Mouse (Mus musculus): ENCODE data around the gene Col8a2. TPM values are rescaled to one million over a fixed set of nuclear protein-coding genes. Genes with fewer than 3 reads are reported as not detected.

Col8a2 gene
- polyA plus RNA-seq (2015; fragmentation: Nextera tagmentation; extraction: Ambion mirVana): 48.6 and 60.1 TPM in 2 replicates

DNA sequence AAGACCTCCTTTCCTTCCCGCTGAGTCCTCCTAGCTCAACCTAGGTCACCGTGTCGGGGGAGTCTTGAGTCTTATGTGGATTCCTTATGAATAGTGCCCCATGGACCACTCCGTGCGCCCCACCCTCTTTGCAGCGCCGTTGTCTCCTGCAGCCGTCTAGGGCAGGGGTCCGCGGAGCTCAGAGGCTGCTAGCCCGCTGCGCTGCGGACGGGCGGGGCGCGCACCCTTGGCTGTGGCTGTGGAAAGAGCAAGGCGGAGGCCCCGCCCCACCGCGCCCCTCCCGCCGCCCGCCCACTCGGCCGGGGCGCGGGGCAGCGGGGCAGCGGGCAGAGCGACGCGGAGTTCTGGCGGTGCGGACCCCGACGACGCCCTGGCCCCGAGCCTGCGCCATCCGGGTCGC lies at the start of gene Col8a2:
TSS of gene Col8a2 (plus strand) at position 302 of the 400 bp plus-strand sequence.
- WGBS: 3% methylated on average over 40 of the region's 42 CpGs
- Histone ChIP-seq H3K9me3 (replicated peaks) (no peaks in the 10 kb centered on the region), H3K27me3 (peaks cover 16% of the 10 kb centered on the region), H3K4me3 (replicated peaks) (peak within 1 kb of the TSS; percentile 59), H3K27ac (replicated peaks) (peak within 1 kb of the TSS; percentile 84), H3K4me1 (peaks cover 39% of the 10 kb centered on the region), H3K9ac (peak within 1 kb of the TSS; percentile 37; the same call in 1 of the 2 replicates), H3K4me2 (replicated peaks) (peak within 1 kb of the TSS; percentile 82), H3K36me3 (no peaks in the 10 kb centered on the region)
- peak; percentile 56 for ATAC-seq (ENCODE audit: insufficient number of reproducible peaks, low FRiP score, low TSS enrichment, low read depth)

DNA sequence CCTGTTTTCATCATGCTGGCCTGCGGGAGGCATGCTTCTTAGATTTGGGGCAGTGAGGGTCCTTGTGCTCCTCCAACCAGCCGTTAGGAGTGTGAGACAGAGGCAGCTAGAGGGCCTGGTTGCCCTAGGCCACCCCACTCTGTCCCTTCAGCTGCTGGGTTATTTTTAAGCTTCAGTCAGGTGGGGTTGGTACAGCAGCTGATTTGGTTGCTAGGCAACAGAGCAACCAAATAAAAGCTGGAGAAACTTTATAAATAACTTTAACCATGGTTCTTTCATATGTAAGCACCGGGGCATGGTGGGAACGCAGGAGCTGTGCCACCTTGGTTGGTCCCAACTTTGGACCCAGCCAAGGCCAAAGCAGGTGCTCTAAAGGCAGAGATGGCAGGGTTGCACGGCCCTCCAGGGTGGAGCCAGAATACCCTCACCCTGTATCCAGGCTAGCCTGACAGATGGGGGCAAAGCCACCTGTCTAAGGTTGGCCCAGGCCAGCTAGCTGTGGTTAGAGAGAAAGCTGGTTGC lies 48.8 kb upstream of the Col8a2 start:
- ATAC-seq (ENCODE audit: insufficient number of reproducible peaks, low FRiP score, low TSS enrichment, low read depth): no peak
- Histone ChIP-seq H3K4me2 (replicated peaks) (no peak overlapping the region), H3K36me3 (peaks cover 94% of the 10 kb centered on the region), H3K27me3 (no peaks in the 10 kb centered on the region), H3K4me1 (peaks cover 31% of the 10 kb centered on the region), H3K27ac (replicated peaks) (no peak overlapping the region), H3K9ac (no peak overlapping the region), H3K9me3 (replicated peaks) (no peaks in the 10 kb centered on the region), H3K4me3 (replicated peaks) (no peak overlapping the region)
- WGBS: 66% methylated on average over 5 of the region's 5 CpGs

DNA sequence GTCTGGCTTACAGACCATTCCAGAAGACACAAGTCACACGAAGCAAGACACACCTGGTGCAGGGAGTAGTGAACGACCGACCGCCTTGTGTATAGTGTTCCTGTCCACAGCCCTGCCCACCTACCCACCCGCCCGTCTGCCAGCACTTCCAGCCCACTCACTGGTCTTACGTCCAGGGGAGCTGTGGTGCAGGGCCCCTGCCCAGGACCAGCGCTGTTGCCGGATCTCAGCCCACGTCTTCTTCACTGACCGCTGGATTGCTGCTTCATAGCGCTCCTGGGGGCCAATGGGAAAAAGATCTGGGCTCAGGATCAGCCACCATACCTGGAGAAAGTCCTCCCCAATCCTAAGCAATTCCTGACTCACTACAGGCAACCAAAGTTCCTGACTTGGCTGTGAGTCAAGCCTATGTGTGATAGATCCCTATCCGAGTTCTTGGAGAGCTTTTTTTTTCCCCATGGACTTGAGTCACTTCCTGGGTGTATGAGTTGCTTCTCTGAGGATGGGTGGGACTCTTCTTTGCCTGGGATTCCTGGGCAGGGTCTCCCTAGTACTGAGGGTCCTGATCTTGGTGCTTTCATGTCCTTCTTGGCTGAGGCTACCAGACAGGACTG lies 46.6 kb upstream of the Col8a2 start:
- H3K36me3 ChIP-seq: peaks cover 78% of the 10 kb centered on the region
- no peak for ATAC-seq (ENCODE audit: insufficient number of reproducible peaks, low FRiP score, low TSS enrichment, low read depth)

DNA sequence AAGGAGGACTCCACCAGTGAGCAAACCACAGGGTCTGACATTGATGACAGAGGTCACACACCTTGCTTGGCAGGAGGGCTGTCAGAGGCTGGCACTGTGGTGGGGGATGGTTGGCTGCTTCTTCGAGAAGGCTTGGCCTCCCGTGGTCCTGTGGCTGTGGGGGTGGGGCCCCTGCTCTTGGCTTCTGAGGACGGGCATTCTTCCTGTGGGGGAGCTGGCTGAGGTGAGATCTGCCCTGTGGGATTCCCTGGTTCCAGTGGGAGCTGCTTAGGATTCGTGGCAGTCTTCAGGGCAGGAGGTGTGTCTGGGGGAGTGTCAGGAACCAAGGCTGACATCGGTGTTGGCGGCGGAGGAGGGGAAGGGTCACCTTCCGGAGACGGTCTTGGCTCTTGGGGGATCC lies 44.6 kb upstream of the Col8a2 start:
- no peak for ATAC-seq (ENCODE audit: insufficient number of reproducible peaks, low FRiP score, low TSS enrichment, low read depth)
- H3K4me3 ChIP-seq (replicated peaks): no peak overlapping the region
- H3K27me3 ChIP-seq: no peaks in the 10 kb centered on the region
- no peak overlapping the region for H3K4me2 ChIP-seq (replicated peaks)
- no peaks in the 10 kb centered on the region for H3K9me3 ChIP-seq (replicated peaks)
- H3K36me3 ChIP-seq: peaks cover 66% of the 10 kb centered on the region
- 53% methylated on average over 9 of the region's 9 CpGs for WGBS
- H3K4me1 ChIP-seq: peaks cover 35% of the 10 kb centered on the region
- no peak overlapping the region for H3K9ac ChIP-seq
- no peak overlapping the region for H3K27ac ChIP-seq (replicated peaks)

More for the DNA sequence above, 46.6 kb upstream of the Col8a2 start:
- peaks cover 31% of the 10 kb centered on the region for H3K4me1 ChIP-seq
- WGBS: 88% methylated on average over 13 of the region's 13 CpGs
- H3K9me3 ChIP-seq (replicated peaks): no peaks in the 10 kb centered on the region
- H3K4me3 ChIP-seq (replicated peaks): no peak overlapping the region
- no peak overlapping the region for H3K27ac ChIP-seq (replicated peaks)
- H3K4me2 ChIP-seq (replicated peaks): no peak overlapping the region
- no peaks in the 10 kb centered on the region for H3K27me3 ChIP-seq
- H3K9ac ChIP-seq: no peak overlapping the region

DNA sequence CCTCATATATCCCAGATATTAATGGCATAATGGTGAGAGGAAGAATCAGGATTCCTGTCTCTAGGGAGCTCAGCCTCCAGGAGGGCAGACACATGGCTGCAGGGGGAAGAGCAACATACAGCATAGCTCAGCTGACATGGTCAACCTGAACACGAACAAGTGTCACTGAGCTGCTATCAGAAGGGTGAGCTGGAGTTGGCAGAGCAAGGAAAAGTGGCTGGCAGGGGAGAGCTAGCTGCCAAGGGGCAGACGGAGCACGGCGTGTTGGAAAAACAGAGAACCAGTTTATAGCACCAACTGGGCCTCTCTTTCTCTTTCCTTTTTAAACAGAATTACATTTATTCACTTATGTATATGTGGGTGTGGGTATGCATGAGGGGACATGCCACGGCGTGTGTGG lies 44.1 kb upstream of the Col8a2 start:
- no peak for ATAC-seq (ENCODE audit: insufficient number of reproducible peaks, low FRiP score, low TSS enrichment, low read depth)
- Histone ChIP-seq H3K36me3 (peaks cover 63% of the 10 kb centered on the region), H3K4me2 (replicated peaks) (no peak overlapping the region), H3K4me3 (replicated peaks) (no peak overlapping the region), H3K9me3 (replicated peaks) (no peaks in the 10 kb centered on the region), H3K4me1 (peaks cover 36% of the 10 kb centered on the region), H3K27me3 (no peaks in the 10 kb centered on the region), H3K27ac (replicated peaks) (no peak overlapping the region), H3K9ac (no peak overlapping the region)
- WGBS: 69% methylated on average over 6 of the region's 6 CpGs

DNA sequence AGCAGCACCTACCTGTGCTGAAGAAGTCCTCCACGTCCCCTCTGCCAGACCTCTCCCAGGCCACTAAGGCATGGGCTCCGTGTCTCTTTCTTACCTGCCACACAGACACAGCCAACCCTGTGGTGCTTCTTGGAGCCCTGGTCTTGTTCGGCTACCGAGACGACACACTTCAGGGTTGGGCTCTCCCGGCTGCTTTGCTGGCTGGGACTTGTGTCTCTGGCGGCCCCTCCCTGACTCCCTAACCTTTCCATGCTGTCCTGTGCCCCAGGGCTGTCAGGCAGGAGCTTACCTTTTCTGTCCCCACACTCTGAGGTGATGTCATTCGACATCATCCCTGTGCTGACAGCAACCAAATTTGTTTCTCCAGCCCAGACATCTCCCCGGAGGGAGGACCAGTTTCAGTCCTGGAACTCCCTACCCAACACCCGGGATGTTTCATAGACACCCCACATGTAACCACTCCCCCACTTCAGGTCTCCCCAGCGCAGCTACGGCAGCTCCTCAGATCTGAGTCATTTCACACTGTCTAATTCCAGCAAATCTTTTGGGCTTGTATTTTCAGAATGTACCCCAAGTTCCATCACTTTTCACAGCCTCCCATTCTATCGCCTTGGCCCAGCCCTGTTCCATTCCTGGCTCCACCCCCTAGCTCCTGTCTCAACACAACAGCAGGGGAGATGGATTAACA lies 40.2 kb upstream of the Col8a2 start:
- peak overlapping the region; percentile 39; the same call in 1 of the 2 replicates for H3K27ac ChIP-seq (replicated peaks)
- H3K9ac ChIP-seq: no peak overlapping the region
- peaks cover 50% of the 10 kb centered on the region for H3K4me1 ChIP-seq
- peaks cover 36% of the 10 kb centered on the region for H3K36me3 ChIP-seq
- H3K4me2 ChIP-seq (replicated peaks): no peak overlapping the region
- no peak for ATAC-seq (ENCODE audit: insufficient number of reproducible peaks, low FRiP score, low TSS enrichment, low read depth)
- no peaks in the 10 kb centered on the region for H3K9me3 ChIP-seq (replicated peaks)
- H3K27me3 ChIP-seq: no peaks in the 10 kb centered on the region
- H3K4me3 ChIP-seq (replicated peaks): no peak overlapping the region
- WGBS: 67% methylated on average over 13 of the region's 13 CpGs

DNA sequence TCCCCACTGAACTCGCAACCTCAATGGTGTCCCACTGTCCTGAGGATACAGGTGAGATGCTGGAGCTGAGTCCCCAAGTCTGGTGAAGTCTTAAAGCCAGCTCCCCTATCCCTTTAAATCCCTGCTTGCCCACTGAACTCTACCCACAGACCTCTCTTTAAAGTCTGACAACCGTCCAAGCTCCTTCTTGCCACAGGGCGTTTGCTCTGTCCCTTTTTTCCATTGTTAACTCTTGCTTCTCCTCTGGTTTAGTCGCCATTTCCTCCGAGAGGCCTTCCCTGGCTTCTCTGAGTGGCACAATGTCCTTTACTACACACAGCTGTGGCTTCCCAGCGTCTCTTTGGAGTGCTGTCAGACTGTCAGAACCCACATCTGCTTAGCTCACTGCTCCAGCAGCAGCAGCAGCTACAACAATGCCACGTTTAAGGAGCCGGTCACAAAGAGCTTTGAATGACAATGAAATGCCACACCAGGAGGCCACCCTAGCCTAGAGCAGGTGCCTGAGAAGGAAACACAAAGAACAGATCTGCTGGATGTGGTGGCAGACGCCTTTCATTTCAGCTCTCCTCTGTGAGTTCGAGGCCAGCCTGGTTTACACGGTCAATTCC lies 38.2 kb upstream of the Col8a2 start:
- 0 out of 2 replicates have a peak overlapping the region, but pooled peaks have one; percentile 39 for H3K27ac ChIP-seq (replicated peaks)
- H3K9me3 ChIP-seq (replicated peaks): no peaks in the 10 kb centered on the region
- H3K4me3 ChIP-seq (replicated peaks): no peak overlapping the region
- no peak for ATAC-seq (ENCODE audit: insufficient number of reproducible peaks, low FRiP score, low TSS enrichment, low read depth)
- H3K36me3 ChIP-seq: peaks cover 16% of the 10 kb centered on the region; the same call in 1 of the 2 replicates
- H3K4me1 ChIP-seq: peaks cover 61% of the 10 kb centered on the region
- no peak overlapping the region for H3K4me2 ChIP-seq (replicated peaks)
- no peaks in the 10 kb centered on the region for H3K27me3 ChIP-seq
- WGBS: 26% methylated on average over 11 of the region's 11 CpGs
- H3K9ac ChIP-seq: no peak overlapping the region

DNA sequence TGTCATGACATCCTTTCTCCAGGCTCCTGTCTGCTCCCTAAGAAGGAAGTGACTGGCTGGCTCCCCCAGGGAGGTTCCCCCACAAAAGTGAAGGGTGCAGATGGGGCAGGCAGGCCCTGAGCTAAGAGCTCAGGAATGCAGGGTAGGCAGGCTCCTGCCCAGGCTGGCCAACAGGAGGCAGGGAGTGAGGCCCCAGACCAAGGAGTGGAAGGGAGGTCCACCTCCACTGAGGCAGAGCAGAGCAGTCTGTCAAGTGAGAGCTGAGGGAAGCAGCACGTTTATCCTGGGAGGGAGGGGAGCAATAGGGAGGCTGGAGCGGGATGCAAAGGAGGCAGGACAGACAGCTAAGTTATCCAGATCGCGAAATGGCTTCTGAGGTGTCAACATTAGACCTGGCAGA lies 35.9 kb upstream of the Col8a2 start:
- H3K9me3 ChIP-seq (replicated peaks): no peaks in the 10 kb centered on the region
- WGBS: 56% methylated on average over 4 of the region's 4 CpGs
- H3K4me2 ChIP-seq (replicated peaks): no peak overlapping the region
- peaks cover 16% of the 10 kb centered on the region; the same call in 1 of the 2 replicates for H3K36me3 ChIP-seq
- H3K4me1 ChIP-seq: peaks cover 77% of the 10 kb centered on the region
- H3K9ac ChIP-seq: no peak overlapping the region
- ATAC-seq (ENCODE audit: insufficient number of reproducible peaks, low FRiP score, low TSS enrichment, low read depth): no peak
- H3K27ac ChIP-seq (replicated peaks): no peak overlapping the region
- H3K4me3 ChIP-seq (replicated peaks): no peak overlapping the region
- no peaks in the 10 kb centered on the region for H3K27me3 ChIP-seq

DNA sequence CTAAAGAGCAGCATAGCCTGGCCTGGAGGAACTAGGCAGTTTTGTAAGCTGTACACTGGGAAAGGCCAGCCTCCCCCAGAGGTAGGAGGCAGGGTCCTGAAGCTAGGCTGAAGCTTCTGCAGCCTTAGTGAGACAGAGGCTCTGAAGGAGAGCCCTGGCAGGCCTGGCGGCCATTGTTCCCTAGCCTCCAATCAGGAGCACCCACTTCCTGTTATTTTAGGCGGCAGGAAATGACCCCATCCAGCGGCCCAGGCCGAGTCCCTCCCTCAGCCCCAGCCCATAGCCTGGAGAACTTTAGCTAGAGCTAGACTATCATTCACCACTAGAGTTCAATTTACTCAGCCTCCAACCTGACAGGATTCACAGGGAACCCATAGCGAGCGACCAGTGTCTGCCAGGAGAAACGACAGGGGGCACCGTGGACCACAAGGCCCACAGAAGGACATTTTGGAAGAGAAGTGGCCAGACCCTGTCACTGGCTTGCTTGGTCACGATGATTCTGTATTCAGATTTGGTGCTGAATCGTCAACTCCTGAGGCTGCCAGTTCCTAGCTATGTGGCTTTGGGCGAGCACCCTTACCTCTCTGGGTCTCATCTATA lies 34.8 kb upstream of the Col8a2 start:
- H3K9ac ChIP-seq: no peak overlapping the region
- H3K4me2 ChIP-seq (replicated peaks): no peak overlapping the region; the same call in 1 of the 2 replicates
- no peaks in the 10 kb centered on the region for H3K9me3 ChIP-seq (replicated peaks)
- H3K4me1 ChIP-seq: peaks cover 71% of the 10 kb centered on the region
- no peak overlapping the region for H3K4me3 ChIP-seq (replicated peaks)
- no peak for ATAC-seq (ENCODE audit: insufficient number of reproducible peaks, low FRiP score, low TSS enrichment, low read depth)
- H3K36me3 ChIP-seq: 0 out of 2 replicates have a peak, but pooled peaks cover 9% of the 10 kb centered on the region
- H3K27me3 ChIP-seq: no peaks in the 10 kb centered on the region
- H3K27ac ChIP-seq (replicated peaks): 0 out of 2 replicates have a peak overlapping the region, but pooled peaks have one; percentile 8
- WGBS: 54% methylated on average over 11 of the region's 11 CpGs

DNA sequence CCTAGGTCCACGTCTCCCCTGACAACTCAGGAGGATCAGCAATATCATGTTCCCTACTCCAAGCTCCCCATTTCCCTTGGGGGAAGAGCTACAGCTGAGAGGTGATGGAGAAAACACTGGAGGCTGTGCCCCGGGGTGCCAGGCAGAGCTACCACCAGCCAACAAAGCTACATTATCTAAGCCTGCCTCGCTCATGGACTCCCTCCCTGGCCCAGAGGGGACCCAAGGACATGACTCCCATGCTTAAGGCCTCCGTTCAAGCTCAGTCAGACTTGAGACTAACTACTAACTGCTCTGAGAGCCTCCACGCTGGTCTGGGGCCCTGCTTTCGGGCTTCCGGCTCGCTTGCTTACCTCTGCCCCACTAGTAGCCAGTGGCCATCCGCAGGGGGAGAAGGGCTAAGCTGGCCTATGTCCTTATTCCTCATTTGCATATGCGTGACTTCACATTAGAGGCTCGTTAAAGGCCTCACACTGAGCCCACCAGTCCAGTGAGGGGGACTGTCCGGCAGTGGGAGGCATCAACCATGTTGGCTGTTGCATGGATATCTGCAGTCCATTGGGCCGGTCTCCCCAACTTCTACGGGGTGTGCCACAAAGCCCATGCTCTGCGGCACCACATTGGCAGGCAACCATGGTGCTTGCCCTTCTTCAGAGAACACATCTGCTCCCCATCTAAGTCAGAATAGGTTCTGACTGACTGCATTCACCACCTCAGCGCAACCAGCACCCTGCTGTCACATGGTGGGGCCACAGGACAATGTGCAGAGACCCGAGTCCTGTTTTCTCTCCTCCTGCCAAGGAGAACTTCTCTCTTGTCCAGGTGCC lies 34.0 kb upstream of the Col8a2 start:
- peaks cover 73% of the 10 kb centered on the region for H3K4me1 ChIP-seq
- no peak overlapping the region; the same call in 1 of the 2 replicates for H3K27ac ChIP-seq (replicated peaks)
- 0 out of 2 replicates have a peak overlapping the region, but pooled peaks have one; percentile 4 for H3K9ac ChIP-seq
- 70% methylated on average over 17 of the region's 17 CpGs for WGBS
- H3K4me3 ChIP-seq (replicated peaks): no peak overlapping the region
- H3K4me2 ChIP-seq (replicated peaks): 0 out of 2 replicates have a peak overlapping the region, but pooled peaks have one; percentile 2
- H3K9me3 ChIP-seq (replicated peaks): no peaks in the 10 kb centered on the region
- no peaks in the 10 kb centered on the region for H3K27me3 ChIP-seq
- no peak for ATAC-seq (ENCODE audit: insufficient number of reproducible peaks, low FRiP score, low TSS enrichment, low read depth)
- H3K36me3 ChIP-seq: 0 out of 2 replicates have a peak, but pooled peaks cover 5% of the 10 kb centered on the region
